Comparison of ENCODE assay signal across 24 mouse cellular contexts in genomic region chr15:12798043-12798442, GRCm38 (mm10).
"Had no signal": no experiment of that assay in that cellular context is flagged by ENCODE, and none has a peak within 500 bp of the region (broad histone marks: within the 10 kb centered on the region; RNA-seq: fewer than 3 reads in every experiment).

No protein-coding gene starts in this region.

- H3K36me3 ChIP-seq: heart, embryonic 10.5 days; heart, embryonic 12.5 days; hindbrain, embryonic 10.5 days; hindbrain, embryonic 12.5 days; limb, embryonic 10.5 days; limb, embryonic 12.5 days had no signal

- H3K4me2 ChIP-seq: heart, embryonic 12.5 days; hindbrain, embryonic 12.5 days; hindbrain, embryonic 14.5 days; limb, embryonic 12.5 days; liver, embryonic 11.5 days had no signal

- H3K27me3 ChIP-seq: heart, embryonic 12.5 days; hindbrain, embryonic 12.5 days; limb, embryonic 12.5 days had no signal

- H3K9ac ChIP-seq: heart, embryonic 12.5 days; hindbrain, embryonic 12.5 days; hindbrain, embryonic 14.5 days; limb, embryonic 12.5 days had no signal

- H3K4me3 ChIP-seq: gastrocnemius, adult 2 months; heart, embryonic 10.5 days; heart, embryonic 12.5 days; hindbrain, embryonic 10.5 days; hindbrain, embryonic 12.5 days; layer of hippocampus, adult 2 months; limb, embryonic 10.5 days; limb, embryonic 12.5 days had no signal

- ATAC-seq: hindbrain, embryonic 16.5 days; intestine, embryonic 16.5 days had no signal

- DNase-seq: gastrocnemius, adult 2 months; gastrocnemius, postnatal 10 days; gastrocnemius, postnatal 25 days; heart, adult 18-20 months; heart, postnatal 10 days; heart, postnatal 4 days; kidney, adult 11 months; kidney, adult 2 months; kidney, adult 9 months; kidney, postnatal 10 days; kidney, postnatal 25 days; kidney, postnatal 4 days; liver had no signal

- H3K9me3 ChIP-seq: heart, embryonic 10.5 days; heart, embryonic 12.5 days; hindbrain, embryonic 10.5 days; hindbrain, embryonic 12.5 days; limb, embryonic 10.5 days; limb, embryonic 12.5 days had no signal

- H3K27ac ChIP-seq: gastrocnemius, adult 2 months; heart, embryonic 10.5 days; hindbrain, embryonic 10.5 days; hindbrain, embryonic 12.5 days; hindbrain, embryonic 14.5 days; layer of hippocampus, adult 2 months; limb, embryonic 10.5 days; limb, embryonic 12.5 days had no signal

- H3K4me1 ChIP-seq: hindbrain, embryonic 10.5 days; hindbrain, embryonic 12.5 days; limb, embryonic 10.5 days; limb, embryonic 12.5 days had no signal
